8 mouse cellular contexts compared by ENCODE assay signal in the genomic region with DNA sequence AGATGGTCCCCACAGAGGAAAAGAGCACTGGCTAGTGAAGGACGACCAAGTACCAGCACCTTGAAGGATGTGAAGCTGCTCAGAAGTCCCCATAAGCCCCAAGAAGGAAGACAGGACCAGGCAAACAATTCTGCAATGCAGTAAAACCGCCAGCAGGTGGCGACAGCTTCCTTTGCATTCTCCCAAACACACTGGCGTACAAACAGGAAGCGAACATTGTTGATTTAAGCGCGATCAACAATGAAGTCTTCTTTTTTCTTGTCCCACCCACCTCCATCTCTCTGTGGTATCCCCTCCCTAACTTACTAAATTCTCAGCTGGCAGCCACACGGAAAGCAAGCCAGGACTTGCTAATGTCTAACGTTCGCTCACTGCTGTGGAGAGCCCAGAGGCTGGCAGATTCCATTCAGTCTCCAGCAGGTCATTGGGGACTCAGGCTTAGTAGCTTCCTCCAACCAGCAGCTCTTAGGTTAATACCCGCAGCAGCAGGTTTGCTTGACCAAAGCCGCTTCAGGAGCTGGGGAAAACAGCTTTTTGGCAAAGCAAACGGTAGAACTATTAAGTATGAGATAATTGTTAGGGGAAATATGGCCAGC.
DNase-seq lines count a peak whose midpoint lies in the region; ATAC-seq lines count a peak whose summit lies in the region.

No protein-coding gene starts in this region.

- no peaks in the 10 kb centered on the region for H3K9me3 ChIP-seq in forebrain, embryonic 15.5 days
- no peaks in the 10 kb centered on the region for H3K9me3 ChIP-seq in lung, embryonic 15.5 days

- peak; percentile 90 for DNase-seq in NIH3T3 (ENCODE audit: low read depth)
- DNase-seq in layer of hippocampus, adult 8-10 months (ENCODE audit: low spot score in 2 of 2): peak; percentile 63 to 82
- DNase-seq in ovary, postnatal 36 days (ENCODE audit: low spot score): peak; percentile 62
- DNase-seq in yolk sac, embryonic 10.5 days (ENCODE audit: low spot score): peak; percentile 66

- H3K4me1 ChIP-seq in forebrain, embryonic 15.5 days: peaks cover 12% of the 10 kb centered on the region
- no peaks in the 10 kb centered on the region for H3K4me1 ChIP-seq in lung, embryonic 15.5 days

- no peak overlapping the region for H3K27ac ChIP-seq in forebrain, embryonic 15.5 days (replicated peaks)
- H3K27ac ChIP-seq in lung, embryonic 15.5 days: no peak overlapping the region

- H3K27me3 ChIP-seq in forebrain, embryonic 15.5 days: no peaks in the 10 kb centered on the region
- peaks cover 34% of the 10 kb centered on the region for H3K27me3 ChIP-seq in lung, embryonic 15.5 days

- 1% methylated on average over 13 of the region's 13 CpGs for WGBS in forebrain, embryonic 15.5 days
- WGBS in lung, embryonic 15.5 days: 4% methylated on average over 13 of the region's 13 CpGs

- peak; percentile 77 for ATAC-seq in cerebellum, adult (ENCODE audit: insufficient number of reproducible peaks, low FRiP score, low TSS enrichment)
- peak; percentile 44 for ATAC-seq in forebrain, embryonic 15.5 days (replicated peaks)
- peak; percentile 74 to 83 for ATAC-seq in hematopoietic stem cell, adult 5-6 weeks (replicated peaks in 1 of 2; ENCODE audit: insufficient read depth in 1 of 2, low FRiP score in 2 of 2, low TSS enrichment in 1 of 2, low read depth in 1 of 2, poor library complexity in 2 of 2, severe bottlenecking in 2 of 2)
- ATAC-seq in lung, embryonic 15.5 days (ENCODE audit: borderline replicate concordance, extremely low read depth, low FRiP score, low TSS enrichment): peak; percentile 58; the same call in 1 of the 2 replicates

- peak overlapping the region; percentile 35 for H3K4me3 ChIP-seq in forebrain, embryonic 15.5 days
- peak overlapping the region; percentile 42 for H3K4me3 ChIP-seq in lung, embryonic 15.5 days

- peaks cover 6% of the 10 kb centered on the region; the same call in 1 of the 2 replicates for H3K36me3 ChIP-seq in forebrain, embryonic 15.5 days
- H3K36me3 ChIP-seq in lung, embryonic 15.5 days: no peaks in the 10 kb centered on the region

- H3K4me2 ChIP-seq in forebrain, embryonic 15.5 days (replicated peaks): peak overlapping the region; percentile 40
- peak overlapping the region; percentile 56 for H3K4me2 ChIP-seq in lung, embryonic 15.5 days

- peak overlapping the region; percentile 17; the same call in 1 of the 2 replicates for H3K9ac ChIP-seq in forebrain, embryonic 15.5 days (replicated peaks)
- no peak overlapping the region for H3K9ac ChIP-seq in lung, embryonic 15.5 days
